In the genomic region with DNA sequence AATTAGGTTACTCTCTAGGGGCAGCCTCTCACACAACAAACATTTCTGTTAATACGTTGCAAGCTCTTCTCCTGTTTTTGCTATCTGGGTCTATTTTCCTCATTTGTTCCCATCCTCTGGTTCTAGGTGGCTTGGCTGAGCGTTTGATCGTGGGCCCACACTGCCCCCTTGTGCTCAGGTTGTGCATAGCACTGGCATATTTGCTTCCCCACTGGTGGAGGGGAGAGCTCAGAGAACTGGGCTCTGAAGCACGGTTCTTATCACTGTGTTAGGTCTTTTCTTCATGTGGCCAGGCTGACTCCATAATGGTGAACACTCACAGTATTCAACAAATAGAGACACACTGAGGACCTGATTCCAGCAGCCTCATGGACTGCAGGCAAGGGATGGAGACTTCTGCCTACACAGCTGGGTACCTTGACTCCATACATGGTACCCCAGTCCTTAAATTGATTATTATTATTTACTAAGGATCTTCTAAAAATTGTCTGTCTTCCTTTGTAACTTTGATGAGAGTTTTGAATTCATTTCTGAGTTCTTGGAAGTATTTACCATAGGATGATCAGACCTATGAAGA, we compare ENCODE assay signal across 7 mouse cellular contexts. TPM values are rescaled to one million over a fixed set of nuclear protein-coding genes. Genes with fewer than 3 reads are reported as not detected.
DNase-seq lines count a peak whose midpoint lies in the region; ATAC-seq lines count a peak whose summit lies in the region.

No protein-coding gene starts in this region.

- intact Hi-C loops in left cerebral cortex, postnatal 14 days (cut with DNase I), result loop anchor here (1.0 to 2.0 kb wide), 2 partner anchors 123 to 314 kb away; no protein-coding TSS in a partner anchor

- peak; percentile 80 for DNase-seq in adipocyte (ENCODE audit: low spot score)
- peak; percentile 84 to 86 for DNase-seq in cerebellum, postnatal 4 days (ENCODE audit: low spot score in 2 of 2)
- DNase-seq in gastrocnemius, postnatal 10 days, result peak; percentile 84
- DNase-seq in intestine, embryonic 14.5 days (ENCODE audit: low spot score), result peak; percentile 95
- DNase-seq in left cerebral cortex, postnatal 14 days (ENCODE audit: low spot score in 2 of 2), result peak; percentile 78 to 90
- peak; percentile 86 for DNase-seq in midbrain, embryonic 14.5 days
- DNase-seq in spleen, adult 18-20 months, result peak; percentile 15 to 62

- H3K4me1 ChIP-seq in intestine, embryonic 14.5 days (replicated peaks; ENCODE audit: control insufficient read depth, insufficient read depth, low read length), result no peaks in the 10 kb centered on the region
- no peaks in the 10 kb centered on the region for H3K4me1 ChIP-seq in midbrain, embryonic 14.5 days (ENCODE audit: control insufficient read depth, insufficient read depth, low read length)

- H3K27me3 ChIP-seq in intestine, embryonic 14.5 days (replicated peaks; ENCODE audit: control insufficient read depth, insufficient read depth, low read length), result no peaks in the 10 kb centered on the region
- H3K27me3 ChIP-seq in midbrain, embryonic 14.5 days (ENCODE audit: control insufficient read depth, insufficient read depth, low read length), result no peaks in the 10 kb centered on the region

- WGBS in intestine, embryonic 14.5 days, result 1% methylated on average over 4 of the region's 4 CpGs
- WGBS in midbrain, embryonic 14.5 days, result 15% methylated on average over 4 of the region's 4 CpGs

- H3K4me3 ChIP-seq in intestine, embryonic 14.5 days (ENCODE audit: low read depth, low read length), result no peak overlapping the region
- H3K4me3 ChIP-seq in midbrain, embryonic 14.5 days (replicated peaks; ENCODE audit: low read depth, low read length), result no peak overlapping the region

- H3K36me3 ChIP-seq in intestine, embryonic 14.5 days (ENCODE audit: control insufficient read depth, insufficient read depth, low read length), result no peaks in the 10 kb centered on the region
- H3K36me3 ChIP-seq in midbrain, embryonic 14.5 days (ENCODE audit: control insufficient read depth, insufficient read depth, low read length), result no peaks in the 10 kb centered on the region

- no peaks in the 10 kb centered on the region for H3K9me3 ChIP-seq in intestine, embryonic 14.5 days (ENCODE audit: control insufficient read depth, low read length)
- H3K9me3 ChIP-seq in midbrain, embryonic 14.5 days (ENCODE audit: control insufficient read depth, low read length), result no peaks in the 10 kb centered on the region

- H3K9ac ChIP-seq in intestine, embryonic 14.5 days (ENCODE audit: low read length), result no peak overlapping the region
- H3K9ac ChIP-seq in midbrain, embryonic 14.5 days (replicated peaks; ENCODE audit: low read length), result no peak overlapping the region

- H3K4me2 ChIP-seq in intestine, embryonic 14.5 days (ENCODE audit: low read length), result no peak overlapping the region
- H3K4me2 ChIP-seq in midbrain, embryonic 14.5 days (ENCODE audit: low read length), result no peak overlapping the region

- ATAC-seq in intestine, embryonic 14.5 days (replicated peaks; ENCODE audit: low FRiP score, low TSS enrichment, low read depth), result peak; percentile 69; the same call in 1 of the 2 replicates
- peak; percentile 78; the same call in 1 of the 2 replicates for ATAC-seq in midbrain, embryonic 14.5 days (ENCODE audit: low FRiP score, low TSS enrichment)

- H3K27ac ChIP-seq in intestine, embryonic 14.5 days (ENCODE audit: low read depth), result no peak overlapping the region
- H3K27ac ChIP-seq in midbrain, embryonic 14.5 days (replicated peaks; ENCODE audit: low read depth, low read length), result no peak overlapping the region

RNA-seq across cellular contexts. Expression of gene Lrrc55, which starts 49.6 kb away (rescaled TPM):
- 1 to 10 TPM; 5.9 to 6.8 TPM for total RNA-seq in gastrocnemius, postnatal 10 days (2021)
- 5.2 and 5.4 TPM in 2 replicates for polyA plus RNA-seq in intestine, embryonic 14.5 days (2014; fragmentation: Nextera tagmentation; extraction: Ambion mirVana)
- 10 to 100 TPM; 35.6 to 44.1 TPM for total RNA-seq in left cerebral cortex, postnatal 14 days (2021)
- polyA plus RNA-seq in midbrain, embryonic 14.5 days (2014; fragmentation: Nextera tagmentation; extraction: Ambion mirVana), result 9.6 and 13.8 TPM in 2 replicates

Comparison
In these comparisons a context has a peak if more than half of its experiments do, and no peak if none do; other contexts are left out.
1. DNase-seq: peak in every context shown above with its lines; median percentile 95 in intestine, embryonic 14.5 days; 86 in midbrain, embryonic 14.5 days; 85 in cerebellum, postnatal 4 days; 84 in gastrocnemius, postnatal 10 days; 84 in left cerebral cortex, postnatal 14 days; 80 in adipocyte; 38 in spleen, adult 18-20 months.
2. RNA of gene Lrrc55, which starts 49.6 kb away (total RNA-seq): 35.6 to 44.1 TPM in left cerebral cortex, postnatal 14 days; 5.9 to 6.8 TPM in gastrocnemius, postnatal 10 days; every median in the first group is over 4 times any median in the second.